Mouse (Mus musculus) spleen, embryonic (tissue): Measurements from ENCODE around the gene Meaf6.

ENCODE experiments used
- CTCF ChIA-PET: fragments of 350-600 bp; sonication (Branson Sonifier 250); formaldehyde crosslinking; loops from one replicate; lab custom pipeline; 2022; lab: Charles Lee

Meaf6 gene

GRCm38 (mm10) chr4:125136303-125136888 is 51.5 kb downstream of the Meaf6 start:
- CTCF ChIA-PET: no interaction called here

GRCm38 (mm10) chr4:125138321-125138720 is 53.4 kb downstream of the Meaf6 start:
- CTCF ChIA-PET: no interaction called here

DNA sequence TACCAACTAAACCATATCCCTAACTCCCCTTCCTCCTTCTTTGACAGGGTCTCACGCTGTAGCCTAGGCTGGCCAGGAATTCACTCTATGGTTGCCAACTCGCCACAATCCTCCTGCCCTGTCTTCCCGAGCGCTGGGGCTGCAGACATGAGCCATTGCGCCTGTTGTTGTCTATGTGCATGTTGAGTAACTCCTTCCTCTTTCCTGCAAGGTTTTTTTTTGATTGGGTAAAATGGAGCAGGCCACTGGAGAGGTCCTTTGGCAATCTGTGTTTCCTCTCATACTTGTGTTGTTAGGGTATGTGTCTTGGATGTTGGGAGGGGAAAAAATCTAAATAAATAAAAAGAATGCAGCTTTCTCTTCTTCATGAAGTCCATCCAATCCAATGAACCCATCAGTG is 59.3 kb downstream of the Meaf6 start:
- CTCF ChIA-PET: no interaction called here

GRCm38 (mm10) chr4:125144627-125145026 is 59.7 kb downstream of the Meaf6 start:
- CTCF ChIA-PET: no interaction called here

DNA sequence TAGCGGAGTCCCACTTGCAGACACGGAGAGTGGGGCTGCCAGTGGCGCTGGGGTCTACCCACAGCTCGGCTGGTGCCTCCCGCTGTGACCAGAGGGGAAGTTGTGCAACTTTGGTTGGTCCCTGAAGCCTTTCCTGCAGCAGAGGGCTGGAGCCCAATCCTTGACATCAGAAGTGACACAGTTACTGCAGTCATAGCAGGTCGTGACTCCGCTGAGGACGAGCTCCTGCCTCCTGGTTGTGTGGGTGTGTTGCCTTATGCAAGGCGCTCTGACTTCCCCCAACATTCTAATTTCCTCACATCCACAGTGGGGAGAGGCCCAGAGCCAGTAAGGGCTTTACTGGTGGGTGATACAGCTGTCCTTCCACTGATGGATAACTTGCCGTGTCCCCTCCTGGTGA is 60.3 kb downstream of the Meaf6 start:
- CTCF ChIA-PET: no interaction called here

DNA sequence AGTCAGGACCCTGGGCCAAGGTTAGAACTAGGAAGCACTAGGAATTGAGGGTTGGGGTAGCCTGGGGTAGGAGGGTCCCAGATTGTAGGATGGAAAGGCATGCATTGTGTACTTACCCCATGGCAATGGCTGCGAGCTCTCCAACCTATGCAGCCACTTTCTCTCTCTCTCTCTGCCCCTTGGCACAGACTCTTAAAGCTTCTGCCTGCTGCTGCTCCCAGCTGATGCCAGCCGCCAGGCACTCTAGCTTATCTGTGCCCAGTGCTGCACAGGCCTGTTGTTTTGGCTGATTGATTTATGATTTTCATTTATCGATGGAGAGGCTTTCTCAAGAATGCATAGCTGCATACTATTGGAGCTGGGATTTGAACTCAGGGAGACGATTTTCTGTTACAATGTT is 63.0 kb downstream of the Meaf6 start:
- CTCF ChIA-PET: interaction anchor here (0.6 kb wide), 1 partner anchor 33 kb away, joined by 3 read pairs; no protein-coding TSS in a partner anchor

DNA sequence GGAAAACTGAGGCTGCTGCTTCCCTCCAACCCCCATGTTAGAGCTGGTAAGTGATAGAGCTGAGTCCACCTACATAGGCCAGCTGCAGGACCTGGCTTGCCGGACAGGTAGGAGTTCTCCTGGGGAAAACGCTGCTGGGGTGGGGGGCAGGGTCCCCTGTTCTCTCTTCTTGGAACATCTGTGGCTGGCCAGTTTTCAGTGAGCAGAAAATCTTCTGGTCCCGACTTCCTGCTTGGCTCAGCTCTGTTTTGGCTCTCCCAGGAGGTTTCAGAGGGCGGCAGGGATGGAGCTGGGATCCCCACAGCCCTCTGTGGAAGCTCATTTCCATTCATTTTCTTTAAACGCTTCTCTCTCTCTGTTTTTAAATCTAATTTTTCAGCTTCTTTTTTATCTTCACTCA is 64.5 kb downstream of the Meaf6 start:
- CTCF ChIA-PET: no interaction called here

- CTCF ChIA-PET: no interaction called here
Measured at GRCm38 (mm10) chr4:125152469-125152868, 67.5 kb downstream of the Meaf6 start.

- CTCF ChIA-PET: no interaction called here
Measured at GRCm38 (mm10) chr4:125153659-125154241, 68.8 kb downstream of the Meaf6 start.

DNA sequence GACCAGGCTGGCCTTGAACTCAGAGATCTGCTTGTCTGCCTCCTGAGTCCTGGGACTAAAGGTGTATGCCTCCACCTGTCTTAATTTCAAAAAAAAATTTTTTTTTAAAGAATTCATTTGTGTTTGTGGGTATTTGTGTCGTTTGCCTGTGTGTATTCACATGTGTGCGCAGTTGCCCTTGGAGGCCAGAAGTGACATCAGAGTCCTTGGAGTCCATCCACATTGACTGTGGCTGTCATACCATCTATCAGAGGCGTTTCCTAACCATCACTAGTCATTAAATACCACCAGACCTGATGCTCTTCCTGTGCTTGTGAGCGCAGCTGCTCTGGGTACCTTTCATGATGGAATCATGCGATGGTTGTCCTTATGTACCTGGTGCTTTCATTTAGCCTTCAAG is 70.7 kb downstream of the Meaf6 start:
- CTCF ChIA-PET: no interaction called here

DNA sequence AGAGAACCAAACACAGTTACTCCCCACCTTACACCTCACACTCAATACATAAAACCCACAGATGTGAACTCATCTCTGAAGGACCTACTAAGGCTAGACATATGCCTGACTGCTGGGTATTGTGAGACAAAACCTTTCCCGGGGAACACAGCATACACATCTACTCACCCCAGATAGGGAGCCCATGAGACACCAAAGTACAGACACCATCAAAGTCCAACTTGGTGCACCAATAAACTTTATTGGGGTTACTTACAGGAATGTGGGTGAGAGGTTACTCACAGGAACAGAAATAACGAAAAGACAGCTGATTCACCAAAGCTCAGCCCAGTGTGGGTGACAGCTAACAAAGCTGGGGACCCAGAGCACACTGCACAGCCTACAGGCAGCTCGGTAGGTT is 72.4 kb downstream of the Meaf6 start:
- CTCF ChIA-PET: no interaction called here

DNA sequence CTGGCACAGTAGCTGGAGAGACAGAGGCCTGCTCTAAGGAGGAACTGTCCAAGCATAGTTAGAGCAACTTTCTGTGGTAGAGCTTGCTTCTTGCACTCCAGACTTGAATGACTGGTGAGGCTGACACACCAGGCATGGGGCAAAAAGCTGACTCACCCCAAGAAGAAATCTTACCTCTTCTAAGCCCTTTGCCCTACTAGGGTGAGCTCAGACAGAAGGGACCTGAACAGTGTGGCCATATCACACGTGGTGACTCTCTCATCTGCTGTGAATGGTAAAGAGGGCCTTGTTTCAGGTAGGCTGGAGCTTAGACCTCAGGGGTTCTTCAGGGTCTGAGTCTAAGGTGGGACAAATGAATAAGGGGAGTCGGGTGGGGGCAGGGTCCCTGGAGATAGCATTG is 73.1 kb downstream of the Meaf6 start:
- CTCF ChIA-PET: no interaction called here

GRCm38 (mm10) chr4:125158581-125159317 is 73.8 kb downstream of the Meaf6 start:
- CTCF ChIA-PET: interaction anchor here (0.6 kb wide), 1 partner anchor 112 kb away, joined by 8 read pairs; no protein-coding TSS in a partner anchor

DNA sequence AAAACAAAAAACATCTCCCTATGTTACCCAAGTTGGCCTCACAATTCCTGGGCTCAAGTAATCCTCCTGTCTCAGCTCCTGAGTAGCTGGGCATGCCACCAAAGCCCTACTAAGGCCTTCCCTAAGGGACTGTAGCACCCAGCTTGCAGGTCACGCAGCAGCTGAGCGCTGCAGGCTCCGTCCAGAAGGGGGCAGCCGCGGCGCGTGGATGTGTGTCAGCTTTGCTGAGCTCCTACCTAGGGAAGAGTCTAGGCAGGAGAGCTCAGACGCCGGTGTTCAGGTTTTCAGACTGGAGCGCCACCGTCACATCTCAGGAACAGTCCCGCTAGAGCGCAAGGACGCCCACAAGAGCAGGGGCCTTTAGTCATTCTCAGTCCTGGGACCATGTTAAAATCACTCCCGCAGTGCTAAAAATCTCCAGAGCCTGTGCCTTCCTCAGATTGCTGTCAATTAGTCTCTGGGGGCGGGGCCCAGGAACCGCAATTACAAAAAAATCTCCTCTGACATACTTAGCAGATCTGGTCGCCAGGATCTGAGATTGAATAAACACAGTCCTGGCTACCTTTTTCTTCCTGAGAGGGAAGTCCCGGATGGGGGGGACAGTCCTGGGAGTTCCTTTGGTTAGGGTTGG is 75.5 kb downstream of the Meaf6 start:
- CTCF ChIA-PET: interaction anchor here (0.5 to 1.0 kb wide), 4 partner anchors 37 to 1448 kb away, joined by 3 to 7 read pairs (median 6); no protein-coding TSS in a partner anchor

DNA sequence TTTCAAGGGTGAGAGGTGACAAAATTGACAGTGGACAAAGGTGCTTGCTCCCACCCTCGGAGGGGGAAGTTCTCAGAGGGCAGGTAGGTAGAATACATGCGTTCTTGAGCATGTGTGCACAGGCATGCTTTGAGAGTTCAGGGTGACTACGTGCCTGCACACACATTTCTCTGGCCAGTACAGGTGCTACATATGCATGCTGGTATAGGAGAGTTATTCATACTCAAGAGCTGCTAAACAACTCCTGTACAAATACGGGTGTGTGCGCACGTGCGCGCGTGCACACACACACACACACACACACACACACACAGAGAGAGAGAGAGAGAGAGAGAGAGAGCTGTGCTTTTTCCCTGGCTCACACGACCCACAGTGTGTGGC is 76.0 kb downstream of the Meaf6 start:
- CTCF ChIA-PET: no interaction called here

GRCm38 (mm10) chr4:125161392-125161791 is 76.5 kb downstream of the Meaf6 start:
- CTCF ChIA-PET: no interaction called here

DNA sequence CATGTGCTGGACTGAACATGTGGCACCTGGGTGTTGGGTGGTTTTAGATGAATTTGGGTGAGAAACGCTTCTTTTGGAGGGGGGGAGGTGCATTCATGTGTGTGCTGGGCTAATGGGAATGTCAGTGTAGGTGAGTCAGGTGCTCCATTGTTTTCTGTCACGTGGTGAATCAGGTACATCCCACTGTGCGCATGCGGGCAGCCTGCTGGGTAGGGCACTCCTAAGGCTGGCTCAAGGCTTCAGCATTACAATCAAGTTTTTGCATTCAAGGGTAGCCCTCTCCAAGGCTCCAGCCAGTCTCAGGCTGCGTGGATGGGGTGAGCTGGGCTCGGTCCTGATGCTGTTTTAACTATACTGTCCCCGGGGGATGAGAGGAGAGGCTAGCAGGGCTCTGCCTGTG is 77.8 kb downstream of the Meaf6 start:
- CTCF ChIA-PET: no interaction called here
